Mouse (Mus musculus) monocyte, adult 5-6 weeks (primary cell): ENCODE measurements around the gene Slit3. TPM values are rescaled to one million over a fixed set of nuclear protein-coding genes. Genes with fewer than 3 reads are reported as not detected.

Experiments
- ATAC-seq: fragments of 153-309, 156-312 bp; replicated peaks from 2 replicates; pipeline ENCODE4 v1.8.0; 2017; ENCODE audit warnings: mild to moderate bottlenecking; ENCODE audit not compliant: low TSS enrichment, insufficient number of reproducible peaks, severe bottlenecking, poor library complexity, low FRiP score
- total RNA-seq: library from RNA; stranded (forward); fragments of 200-1000, 200-491, 200-594 nt; gene quantifications from 3 replicates; pipeline ENCODE4 v1.2.3, GENCODE M21; 2017

Slit3 gene
- total RNA-seq, 1 experiment from 2014 or later, result not detected

GRCm38 (mm10) chr11:35407341-35408154 is 286.5 kb downstream of the Slit3 start:
- ATAC-seq, result no peak

- no peak for ATAC-seq
Measured at GRCm38 (mm10) chr11:35410431-35410830, 289.4 kb downstream of the Slit3 start.

- ATAC-seq, result no peak
Measured at GRCm38 (mm10) chr11:35415768-35416401, 294.9 kb downstream of the Slit3 start.

DNA sequence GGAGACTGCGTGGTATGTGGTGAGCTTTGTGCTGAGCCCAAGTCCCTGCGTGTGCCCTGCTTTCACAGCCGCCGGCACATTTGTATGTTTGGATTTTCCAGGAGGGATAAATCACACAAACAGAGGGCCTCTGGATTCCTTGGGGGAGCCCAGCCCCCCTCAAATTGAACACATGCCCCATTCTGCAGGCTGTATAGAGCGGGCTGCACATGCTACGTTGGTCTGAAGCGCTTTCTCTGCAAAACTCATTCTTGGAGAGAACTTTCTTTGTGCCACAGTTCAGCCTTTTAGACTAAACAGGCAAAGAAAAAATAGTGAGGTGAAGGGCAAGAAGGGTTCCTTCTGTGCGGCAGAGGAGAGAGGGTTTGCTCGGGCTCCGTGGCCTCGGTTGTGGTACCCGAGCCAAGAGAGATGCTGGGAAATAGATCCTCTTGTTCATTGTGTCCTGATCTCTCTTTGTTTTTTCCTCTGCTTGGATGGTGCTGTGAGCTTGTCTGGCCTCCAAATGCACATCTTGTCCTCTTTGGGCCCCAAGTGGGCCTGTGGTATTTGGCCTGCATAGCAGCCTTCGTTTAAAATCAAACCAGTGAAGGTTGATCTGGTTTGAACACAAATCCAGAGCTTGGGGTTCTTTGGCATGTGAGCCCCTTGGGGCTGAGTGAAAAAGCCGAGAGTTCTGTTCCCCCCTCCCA is 295.5 kb downstream of the Slit3 start:
- no peak for ATAC-seq

DNA sequence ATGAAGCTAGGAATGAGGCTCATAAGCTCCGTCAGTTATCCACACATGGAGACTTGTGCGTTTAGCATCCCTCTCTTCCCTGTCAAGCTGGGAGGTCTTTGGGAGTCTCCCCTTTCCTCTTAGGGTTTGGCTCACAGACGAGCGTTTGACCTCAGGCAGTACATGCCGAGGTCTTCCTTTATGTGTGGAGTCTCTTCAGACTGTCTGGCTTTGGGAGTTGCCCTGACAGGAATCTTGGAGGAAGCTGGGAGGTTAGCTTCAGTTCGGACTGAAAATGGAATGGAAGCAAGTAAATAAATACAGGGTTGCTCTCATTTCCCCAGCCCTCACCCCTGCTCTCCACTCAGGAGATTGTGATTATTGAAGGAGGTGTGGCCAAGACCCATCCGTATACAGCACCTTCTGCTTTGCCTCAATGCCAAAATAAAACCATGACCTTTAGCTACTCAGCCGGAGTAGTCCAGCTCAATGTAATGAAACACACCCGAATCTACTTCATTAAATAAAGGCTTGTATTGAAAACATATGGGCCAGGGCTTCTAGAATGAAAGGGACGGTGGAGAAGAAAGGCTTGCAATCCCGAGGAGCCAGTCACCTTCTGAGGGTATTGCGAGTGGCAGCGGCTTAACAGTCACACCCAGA is 297.0 kb downstream of the Slit3 start:
- ATAC-seq, result no peak

- no peak for ATAC-seq
Measured at GRCm38 (mm10) chr11:35419013-35419412, 298.0 kb downstream of the Slit3 start.

DNA sequence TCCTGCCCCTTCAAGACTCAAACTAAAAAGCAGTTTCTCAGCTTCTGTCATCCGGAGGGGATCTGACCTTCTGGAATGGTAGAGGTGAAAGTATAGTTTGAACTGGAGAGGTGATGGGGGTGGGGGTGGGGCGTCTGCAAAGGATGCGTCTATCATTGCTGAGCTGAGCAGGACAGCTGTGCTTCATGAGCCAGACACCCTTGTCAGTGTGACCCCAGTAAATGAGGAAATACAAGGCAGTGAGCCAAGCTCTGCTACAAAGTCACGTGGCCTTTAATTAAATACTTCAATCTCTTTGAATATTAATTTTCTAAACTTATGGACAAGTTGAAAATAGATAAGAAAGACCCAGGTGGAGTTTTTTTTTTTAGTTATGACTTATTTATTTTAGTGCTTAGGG is 300.7 kb downstream of the Slit3 start:
- ATAC-seq, result no peak

DNA sequence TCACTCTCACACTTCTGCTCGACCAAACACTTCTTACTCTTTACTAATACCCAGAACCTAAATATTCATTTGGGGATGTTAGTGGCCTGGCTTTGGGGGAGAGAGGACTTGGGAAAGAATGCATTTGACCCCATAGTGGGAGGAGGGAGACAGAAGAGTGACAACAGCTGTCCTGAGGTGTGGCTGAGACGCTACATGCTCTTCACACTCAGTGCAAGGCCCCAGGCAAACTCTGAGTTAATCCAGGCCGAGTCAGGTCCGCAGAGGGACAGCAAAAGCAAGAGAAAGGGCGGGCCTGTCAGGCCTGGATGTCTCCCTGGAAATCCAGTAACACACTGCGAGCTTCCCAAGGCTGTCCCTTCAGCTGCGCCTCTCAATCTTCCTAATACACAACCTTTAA is 307.0 kb downstream of the Slit3 start:
- ATAC-seq, result no peak

DNA sequence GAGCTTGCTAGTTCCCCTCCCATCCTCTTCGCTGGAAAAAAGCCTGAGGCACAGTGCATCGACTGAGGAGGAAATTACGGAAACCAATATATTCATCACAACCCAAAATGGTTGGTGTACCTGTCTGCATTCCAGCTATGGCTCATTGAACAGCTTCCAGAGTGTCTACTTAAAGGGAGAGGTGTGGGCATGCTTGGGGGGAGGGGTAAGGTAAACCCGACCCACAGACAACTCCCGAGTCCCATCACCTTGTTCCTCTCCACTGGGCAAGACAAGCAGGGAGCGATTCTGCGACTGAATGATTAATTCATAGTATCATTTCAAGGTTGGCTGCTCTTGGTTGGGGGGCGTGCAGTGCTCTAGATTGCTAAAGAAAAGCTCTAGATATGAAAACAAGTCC is 310.1 kb downstream of the Slit3 start:
- no peak for ATAC-seq

DNA sequence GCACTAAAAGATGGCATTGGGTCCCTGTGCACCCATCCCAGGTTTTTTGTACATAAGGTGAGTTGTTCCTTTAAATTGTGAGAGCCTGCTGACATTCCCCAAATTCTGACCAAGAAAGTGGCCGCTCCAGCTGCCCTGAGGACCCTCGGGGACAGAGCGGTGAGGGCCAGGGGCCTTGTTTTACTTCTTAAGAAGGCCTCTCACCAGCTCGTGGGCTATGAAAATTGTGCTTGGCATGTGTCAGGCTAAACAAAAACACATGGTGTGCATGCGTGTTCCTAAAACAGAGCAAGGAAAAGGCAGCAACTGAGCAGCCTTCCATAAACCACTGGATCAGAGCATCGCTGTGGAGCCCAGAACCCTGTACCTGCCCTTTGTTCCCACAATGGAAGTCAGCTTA is 316.5 kb downstream of the Slit3 start:
- ATAC-seq, result no peak

DNA sequence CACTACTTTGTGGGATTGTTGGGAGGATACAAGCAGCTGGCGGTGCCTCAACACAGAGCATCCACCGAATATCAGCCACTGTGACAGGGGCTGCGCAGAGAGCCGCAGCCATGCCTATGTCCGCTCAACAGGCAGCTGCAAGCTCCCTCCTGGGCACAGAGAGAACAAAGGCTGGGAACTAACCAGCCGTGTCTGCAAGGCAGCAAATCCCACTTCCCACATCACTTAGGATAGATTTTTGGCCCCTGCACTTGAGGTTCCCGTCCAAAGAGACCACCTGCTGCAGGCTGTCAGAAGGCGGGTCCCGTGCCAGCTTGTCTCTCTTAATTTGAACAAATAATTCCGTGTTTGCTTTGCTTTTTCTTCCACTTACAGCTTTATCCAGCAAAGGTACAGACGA is 319.2 kb downstream of the Slit3 start:
- no peak for ATAC-seq

GRCm38 (mm10) chr11:35444489-35445100 is 323.6 kb downstream of the Slit3 start:
- ATAC-seq, result no peak

GRCm38 (mm10) chr11:35447951-35448350 is 326.9 kb downstream of the Slit3 start:
- no peak for ATAC-seq

DNA sequence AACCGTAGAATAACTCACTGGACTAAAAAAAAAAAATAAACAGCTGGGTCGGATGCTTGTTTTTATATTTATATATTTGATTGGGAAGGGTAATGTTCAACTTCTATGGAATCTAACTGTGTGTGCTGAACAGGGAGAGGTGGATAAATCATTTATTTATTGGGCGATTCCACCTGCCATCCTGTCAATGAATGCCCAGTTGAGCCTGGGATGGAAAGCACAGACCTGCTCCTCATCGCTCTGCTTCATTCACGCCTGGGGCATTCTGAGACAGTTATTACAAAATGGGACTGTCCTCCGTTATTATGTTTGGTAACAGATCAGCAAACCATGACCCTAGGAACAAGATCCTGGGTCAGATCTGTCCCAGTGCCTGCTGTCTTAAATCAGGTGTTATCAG is 328.2 kb downstream of the Slit3 start:
- no peak for ATAC-seq

- no peak for ATAC-seq
Measured at GRCm38 (mm10) chr11:35451636-35452035, 330.6 kb downstream of the Slit3 start.

DNA sequence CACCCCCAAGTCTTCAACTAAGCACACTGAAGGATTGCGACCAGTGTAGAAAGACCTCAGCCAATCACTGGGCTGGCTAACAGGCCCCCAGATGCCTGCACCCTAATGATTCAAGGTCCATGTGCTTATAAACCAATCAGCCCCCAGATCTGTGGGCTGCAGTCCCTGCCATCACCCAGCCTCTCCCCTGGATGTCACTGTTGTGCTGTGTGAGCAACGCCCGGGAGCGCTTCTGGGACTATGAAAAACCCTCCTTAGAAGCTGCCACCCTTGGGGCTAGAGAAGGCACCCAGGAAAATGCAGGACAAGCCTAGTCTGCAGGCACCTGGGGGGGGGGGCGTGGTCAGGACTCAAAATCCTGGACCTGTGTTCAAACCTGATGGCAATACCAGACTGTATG is 331.4 kb downstream of the Slit3 start:
- ATAC-seq, result no peak

GRCm38 (mm10) chr11:35454191-35454725 is 333.2 kb downstream of the Slit3 start:
- ATAC-seq, result no peak

DNA sequence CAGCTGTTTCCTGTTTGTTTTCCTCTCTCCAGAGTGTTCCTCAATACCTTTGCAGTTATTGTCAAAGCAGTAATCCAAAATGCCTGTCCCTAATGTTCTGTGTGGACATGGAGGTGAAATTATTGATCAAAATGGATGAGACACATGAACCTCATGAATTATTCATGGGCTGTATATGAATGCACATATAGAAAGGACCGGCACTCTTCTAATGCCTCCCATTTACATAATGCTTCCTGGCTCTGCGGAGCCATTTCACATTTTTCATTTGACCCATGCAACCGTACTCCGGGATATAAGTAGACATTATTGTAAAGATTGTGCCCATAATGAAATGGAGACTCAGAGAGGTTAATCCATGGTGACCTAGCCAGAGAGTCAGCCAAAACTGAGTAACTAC is 333.8 kb downstream of the Slit3 start:
- no peak for ATAC-seq

DNA sequence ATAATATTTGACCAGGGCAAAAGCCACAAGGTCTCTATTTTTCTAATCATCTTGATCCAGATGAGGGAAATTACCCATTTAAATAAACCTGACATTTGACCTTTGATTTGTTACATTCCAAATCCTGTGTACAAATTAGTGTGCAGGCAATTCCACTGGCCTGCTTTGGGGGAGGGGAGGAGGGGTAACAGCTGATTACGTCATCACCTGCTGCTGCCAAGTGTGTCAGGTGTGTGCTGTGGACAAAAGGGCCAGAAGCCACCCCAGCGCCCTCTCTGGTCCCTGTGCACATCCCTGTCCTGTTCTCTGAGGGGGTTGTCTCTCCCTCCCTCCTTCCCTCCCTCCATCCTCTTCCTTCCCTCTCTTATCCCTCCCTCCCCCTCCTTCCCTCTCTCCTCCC is 337.0 kb downstream of the Slit3 start:
- ATAC-seq, result no peak
